Mouse (Mus musculus): ENCODE measurements at regions not wholly inside any gene's neighbourhood (a gene's known extent, or its start where the extent isn't known, plus 50 kb on each side); places are given as distances from the start of the nearest gene placed in this dataset.

DNA sequence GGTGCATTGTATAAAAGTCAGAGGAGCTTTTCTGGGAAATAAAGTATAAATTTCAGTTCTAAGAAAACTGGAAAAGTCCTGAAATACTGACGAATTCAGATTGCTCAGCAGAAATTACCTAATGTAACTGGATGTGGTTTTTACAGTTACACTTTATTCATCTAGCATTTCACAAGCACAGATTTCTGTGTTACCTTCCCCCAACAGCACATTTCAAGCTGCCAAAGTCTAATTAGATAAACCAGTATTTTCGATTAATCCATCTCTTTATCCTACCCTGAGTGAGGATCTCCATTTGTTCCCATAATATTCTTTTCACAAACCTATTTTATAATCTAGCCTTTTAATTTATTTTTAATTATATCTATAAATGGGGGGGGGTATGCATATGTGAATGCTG is 179.4 kb downstream of the Klf6 start:
- no peak for DNase-seq (ENCODE audit: low spot score in 2 of 2)
- intact Hi-C loops (cut with DNase I), result no loop called here

DNA sequence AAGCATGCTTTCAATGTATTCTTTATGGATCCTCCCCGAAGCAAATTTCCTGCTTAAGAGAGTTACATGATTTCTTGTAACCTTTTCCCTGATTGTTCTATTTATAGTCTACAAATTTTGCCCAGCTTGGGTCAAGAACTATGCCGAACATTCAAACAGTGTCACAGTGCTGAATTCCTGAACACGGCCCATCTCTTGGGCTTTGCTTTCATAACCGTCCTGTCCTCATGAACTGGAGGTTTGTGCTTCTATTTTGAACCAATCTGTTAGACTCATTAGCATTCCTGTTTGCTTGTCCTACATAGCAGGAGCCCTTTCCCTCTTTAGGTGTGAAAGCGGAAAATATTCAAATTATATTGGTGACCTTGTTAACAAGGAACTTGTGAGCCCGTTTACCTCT is 181.2 kb downstream of the Klf6 start:
- DNase-seq (ENCODE audit: low spot score in 2 of 2), result no peak
- intact Hi-C loops (cut with DNase I), result no loop called here

DNA sequence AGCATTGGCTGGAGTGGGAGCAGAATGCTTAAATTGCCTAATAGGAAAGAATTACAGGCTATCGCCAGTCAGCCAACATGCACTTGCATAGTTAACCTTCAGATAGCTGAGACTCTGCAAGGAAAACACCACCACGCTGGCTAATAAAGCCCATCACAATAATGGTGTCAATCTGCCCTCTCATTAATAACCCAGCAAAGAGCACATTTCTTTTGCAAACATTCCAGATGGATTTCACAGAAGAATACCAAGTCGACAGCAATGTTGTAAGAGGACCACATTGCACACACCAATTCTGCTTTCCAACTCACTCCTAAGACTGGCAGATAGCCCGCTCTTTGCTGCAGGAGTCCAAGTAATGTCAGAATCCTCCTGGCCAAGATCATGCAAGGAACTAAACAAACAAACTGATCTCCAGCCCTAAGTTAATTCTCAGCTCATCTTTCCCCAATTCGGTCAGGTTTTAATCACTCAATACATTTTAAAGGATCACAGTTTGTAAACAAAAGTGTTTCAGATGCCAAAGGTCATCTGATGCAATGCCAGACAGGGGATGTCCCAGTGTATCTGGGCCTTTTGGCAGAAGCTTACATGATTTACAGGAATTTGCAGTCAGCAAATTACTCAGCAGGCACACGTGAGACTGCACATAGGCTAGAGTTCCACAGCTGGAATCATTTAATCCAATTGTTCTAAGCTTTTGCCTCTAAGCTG is 198.4 kb downstream of the Klf6 start:
- DNase-seq (ENCODE audit: low spot score in 2 of 2), result no peak

DNA sequence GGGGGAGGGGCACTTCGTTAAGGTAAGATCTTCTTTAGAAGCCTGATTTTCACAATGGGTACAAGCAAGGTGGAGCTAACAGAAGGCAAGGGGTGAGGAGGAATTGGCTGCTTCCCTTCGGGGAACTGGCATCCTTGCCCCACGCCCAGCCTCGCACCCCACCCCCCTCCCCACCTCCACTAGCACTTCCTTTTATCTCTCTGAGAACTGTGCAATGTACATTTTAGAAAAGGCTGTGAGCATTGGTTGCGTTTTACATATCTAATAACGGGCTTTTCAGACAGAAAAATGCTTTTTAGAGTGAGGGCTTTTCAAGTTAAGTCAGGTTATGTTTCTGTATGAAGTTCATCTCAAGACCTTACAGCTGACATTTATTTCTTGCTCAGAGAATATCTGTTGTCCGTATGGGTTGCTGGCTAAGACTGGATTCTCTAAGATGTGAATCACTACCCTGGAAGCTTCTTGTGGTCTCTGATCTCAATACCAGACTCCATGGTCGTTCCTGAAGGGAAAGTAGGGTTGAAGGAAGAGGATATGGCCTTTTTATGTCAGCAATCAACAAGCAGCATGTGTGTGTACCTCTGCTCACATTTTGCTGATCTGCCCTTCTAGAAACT is 199.1 kb downstream of the Klf6 start:
- intact Hi-C loops (cut with DNase I), result no loop called here
- DNase-seq (ENCODE audit: low spot score in 2 of 2), result no peak

More for the DNA sequence above, 198.4 kb downstream of the Klf6 start:
- intact Hi-C loops (cut with DNase I), result no loop called here

DNA sequence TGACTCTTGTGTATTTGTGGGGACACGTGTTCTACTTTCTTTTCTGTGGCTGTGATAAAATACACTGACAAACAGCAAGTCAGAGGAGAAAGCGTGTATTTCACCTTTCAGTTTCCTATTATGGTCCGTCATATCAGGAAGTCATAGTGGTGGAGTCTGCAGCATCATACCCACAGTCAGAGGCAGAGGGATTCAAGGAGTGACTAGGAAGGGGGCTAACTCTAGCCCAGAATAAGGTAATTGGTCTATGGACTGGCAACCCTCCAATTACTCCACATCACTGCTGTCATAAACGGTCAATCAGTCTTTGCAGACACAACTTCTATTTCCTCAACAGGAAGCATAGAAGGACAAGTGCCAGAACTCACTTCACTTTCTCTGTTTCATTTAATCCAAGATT is 201.0 kb downstream of the Klf6 start:
- intact Hi-C loops (cut with DNase I), result no loop called here
- DNase-seq (ENCODE audit: low spot score in 2 of 2), result no peak

DNA sequence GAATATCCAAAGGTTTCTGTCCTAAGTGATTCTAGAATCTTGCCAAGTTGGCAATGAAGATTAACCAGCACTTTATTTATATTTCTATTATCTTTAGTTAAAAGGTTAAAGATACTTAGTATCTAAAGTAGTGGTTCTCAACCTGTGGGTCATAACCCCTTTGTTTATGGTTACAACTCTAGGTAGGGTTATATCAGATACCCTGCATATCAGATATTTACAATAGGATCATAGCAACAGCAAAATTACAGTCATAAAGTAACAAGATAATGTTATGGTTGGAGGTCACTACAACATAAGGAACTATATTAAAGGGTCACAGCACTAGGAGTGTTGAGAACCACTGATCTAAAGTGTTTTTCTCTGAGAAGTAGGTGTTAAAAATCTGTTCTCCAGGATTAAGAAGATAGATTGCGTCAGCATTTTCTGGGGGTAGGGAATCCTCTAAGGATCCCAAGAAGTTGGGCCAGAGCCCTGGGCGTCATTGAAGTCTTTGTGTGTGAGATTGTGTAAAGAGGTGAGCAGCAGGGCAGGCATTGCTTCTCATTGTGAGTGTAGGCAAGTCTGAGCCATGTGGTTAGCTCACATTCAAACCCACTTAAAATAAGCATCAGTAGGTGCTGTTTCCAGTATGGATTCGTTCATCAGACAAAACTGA is 201.6 kb downstream of the Klf6 start:
- no peak for DNase-seq (ENCODE audit: low spot score in 2 of 2)
- intact Hi-C loops (cut with DNase I), result no loop called here

DNA sequence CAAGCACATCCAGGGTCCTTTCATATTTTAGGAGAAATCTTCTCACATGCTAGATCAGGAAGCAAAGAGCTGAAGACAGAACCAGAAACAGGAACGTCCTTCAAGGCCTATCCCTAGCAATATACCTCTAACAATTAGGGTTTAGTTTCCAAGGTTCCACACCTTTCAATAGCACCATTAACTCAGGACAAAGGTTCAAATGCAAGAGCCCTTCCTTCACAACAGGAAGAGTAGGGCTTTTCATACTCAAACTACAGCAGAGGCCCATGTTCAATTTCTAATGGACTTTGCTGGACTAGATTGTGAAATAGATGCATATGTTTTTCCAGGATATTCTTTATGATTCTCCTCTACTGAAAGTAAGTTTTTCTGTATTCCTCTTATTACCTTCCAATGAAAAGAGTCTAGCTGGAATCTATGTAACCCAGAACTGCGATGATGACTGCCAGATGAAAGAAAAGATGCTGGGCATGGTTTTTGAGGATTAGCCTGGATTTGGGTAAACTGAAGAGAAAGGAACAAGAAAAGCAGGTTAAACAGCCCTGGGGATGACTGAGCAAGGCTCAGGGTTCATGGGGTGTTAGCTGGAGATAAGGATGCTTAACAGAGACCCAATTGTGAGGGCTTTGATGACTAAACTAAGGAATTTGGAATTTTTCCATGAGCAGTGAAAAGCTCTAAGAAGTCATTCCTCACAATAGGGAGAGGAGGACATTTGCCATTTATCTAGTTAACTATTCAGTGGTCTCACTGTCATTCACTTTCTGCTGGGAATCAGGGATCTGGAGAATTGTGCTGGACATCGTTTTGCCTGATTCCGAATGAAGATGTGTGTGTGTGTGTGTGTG is 215.9 kb downstream of the Klf6 start:
- intact Hi-C loops (cut with DNase I), result no loop called here
- DNase-seq (ENCODE audit: low spot score in 2 of 2), result no peak

DNA sequence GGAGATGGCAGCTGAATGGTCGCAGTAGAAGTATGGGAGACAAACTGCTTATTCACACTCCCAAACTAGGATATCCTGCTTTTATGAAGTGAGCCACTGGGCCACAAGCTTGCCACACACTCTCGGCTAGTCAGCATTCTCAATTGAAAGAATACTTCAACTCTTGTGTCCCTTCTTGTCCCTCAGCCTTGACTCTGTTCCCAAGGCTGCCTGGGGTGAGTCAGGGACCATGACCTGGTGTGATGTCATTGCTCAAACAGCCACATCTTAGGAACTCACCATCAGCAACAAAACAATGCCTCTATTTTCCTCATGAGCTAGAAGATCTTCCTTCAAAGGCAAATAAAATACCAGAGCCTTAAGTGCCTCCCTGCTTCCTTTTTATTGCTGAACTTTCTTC is 224.6 kb downstream of the Klf6 start:
- DNase-seq (ENCODE audit: low spot score in 2 of 2), result no peak
- intact Hi-C loops (cut with DNase I), result no loop called here

GRCm38 (mm10) chr13:6109018-6109657 is 247.9 kb downstream of the Klf6 start:
- intact Hi-C loops (cut with DNase I), result no loop called here
- no peak for DNase-seq (ENCODE audit: low spot score in 2 of 2)

DNA sequence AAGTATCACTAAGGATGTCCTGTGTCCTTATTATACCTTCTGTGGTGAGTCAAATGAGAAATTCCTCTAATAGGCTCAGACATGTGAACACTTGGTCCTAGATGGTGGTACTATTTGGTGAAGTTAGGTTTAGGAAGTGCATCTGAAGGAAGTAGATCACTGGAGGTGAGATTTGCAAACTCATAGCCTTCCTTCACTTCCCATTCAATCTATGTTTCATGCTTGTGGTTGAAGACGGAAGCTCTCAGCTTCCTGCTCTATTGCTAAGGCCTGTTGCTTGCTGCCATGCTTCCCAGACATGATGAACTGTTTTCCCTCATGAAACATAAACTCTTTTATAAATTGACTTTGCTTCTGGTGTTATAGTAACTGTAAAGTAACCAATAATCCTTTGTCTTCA is 258.4 kb downstream of the Klf6 start:
- intact Hi-C loops (cut with DNase I), result no loop called here
- no peak for DNase-seq (ENCODE audit: low spot score in 2 of 2)

DNA sequence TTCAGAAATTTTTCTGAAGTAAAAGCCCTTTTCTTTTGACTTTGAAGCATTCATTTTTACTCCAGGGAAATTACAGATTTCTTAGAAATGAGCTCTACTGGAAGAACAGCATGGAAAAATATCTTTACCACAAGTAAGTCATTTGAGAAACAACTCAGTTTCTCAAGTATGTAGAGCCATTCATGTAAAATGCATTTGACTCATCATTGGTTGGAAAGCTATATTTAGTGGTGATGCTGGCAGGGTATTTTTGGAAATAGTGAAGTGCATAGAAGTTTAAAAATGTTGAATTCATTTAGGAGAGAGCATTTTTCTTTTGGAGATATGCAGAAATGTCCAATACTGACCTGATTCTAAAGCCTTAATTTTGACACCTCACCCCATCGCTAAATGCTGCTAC is 266.0 kb downstream of the Klf6 start:
- intact Hi-C loops (cut with DNase I), result no loop called here
- DNase-seq (ENCODE audit: low spot score in 2 of 2), result peak; percentile 13 to 47

- DNase-seq (ENCODE audit: low spot score in 2 of 2), result no peak
- intact Hi-C loops (cut with DNase I), result no loop called here
Observed at GRCm38 (mm10) chr13:6128903-6129302, 267.6 kb downstream of the Klf6 start.

DNA sequence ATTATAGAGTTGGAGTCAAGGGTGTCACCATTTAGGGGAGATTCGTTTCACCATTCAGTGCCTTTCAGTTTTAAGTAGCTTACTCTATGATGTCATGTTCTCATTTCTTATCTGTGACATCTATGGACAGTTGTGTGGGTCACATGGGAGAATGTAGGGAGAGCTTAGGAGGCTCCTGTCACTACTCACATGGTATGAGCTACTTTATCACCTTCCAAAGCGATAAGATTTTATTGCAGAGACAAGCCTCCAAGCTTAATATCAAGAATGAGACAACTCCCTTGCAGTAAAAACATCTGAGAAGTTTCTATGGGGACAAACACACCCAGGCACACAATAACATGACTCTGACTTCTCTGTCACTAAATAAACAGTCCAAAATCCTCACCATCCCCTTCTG is 270.1 kb downstream of the Klf6 start:
- no peak for DNase-seq (ENCODE audit: low spot score in 2 of 2)
- intact Hi-C loops (cut with DNase I), result no loop called here

GRCm38 (mm10) chr13:6137170-6137569 is 275.9 kb downstream of the Klf6 start:
- DNase-seq (ENCODE audit: low spot score in 2 of 2), result no peak
- intact Hi-C loops (cut with DNase I), result no loop called here

DNA sequence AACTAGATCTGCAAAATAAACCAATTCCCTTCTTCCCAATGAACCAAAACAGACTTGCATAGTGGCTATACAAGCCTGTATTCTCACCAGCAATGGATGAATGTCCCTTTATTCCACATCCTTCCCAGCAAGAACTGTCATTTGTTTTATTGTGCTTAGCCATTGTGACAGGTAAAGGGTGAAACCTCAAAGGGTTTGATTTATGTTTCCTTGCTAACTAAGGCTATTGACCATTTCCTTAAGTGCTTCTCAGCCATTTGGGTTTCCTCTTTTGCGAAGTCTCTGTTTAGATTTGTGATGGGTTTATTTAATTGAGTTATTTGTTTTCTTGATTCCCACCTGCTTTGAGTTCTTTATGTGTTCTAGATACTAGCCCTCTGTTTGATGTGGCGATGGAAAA is 281.5 kb downstream of the Klf6 start:
- DNase-seq (ENCODE audit: low spot score in 2 of 2), result no peak
- intact Hi-C loops (cut with DNase I), result no loop called here

DNA sequence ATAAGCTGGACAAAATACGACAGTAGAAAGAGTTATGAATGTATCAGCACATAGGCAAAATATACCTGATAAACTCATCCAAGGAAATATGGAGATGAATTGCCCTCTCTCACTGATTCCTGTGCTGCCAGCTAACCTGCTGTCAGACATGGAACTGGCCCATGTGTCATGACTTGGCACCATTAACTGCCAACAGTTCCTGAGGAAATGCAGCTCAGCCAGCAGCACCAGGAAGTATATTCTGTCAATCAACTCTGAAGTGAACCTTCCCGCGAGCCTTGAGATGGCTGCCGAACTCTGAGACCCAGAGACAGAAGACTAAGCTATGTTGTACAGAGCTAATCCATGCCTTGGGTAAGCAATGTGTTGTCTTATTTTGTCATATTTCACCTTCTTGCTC is 292.4 kb downstream of the Klf6 start:
- intact Hi-C loops (cut with DNase I), result no loop called here
- no peak for DNase-seq (ENCODE audit: low spot score in 2 of 2)

GRCm38 (mm10) chr13:6156191-6156590 is 294.9 kb downstream of the Klf6 start:
- intact Hi-C loops (cut with DNase I), result no loop called here
- no peak for DNase-seq (ENCODE audit: low spot score in 2 of 2)

DNA sequence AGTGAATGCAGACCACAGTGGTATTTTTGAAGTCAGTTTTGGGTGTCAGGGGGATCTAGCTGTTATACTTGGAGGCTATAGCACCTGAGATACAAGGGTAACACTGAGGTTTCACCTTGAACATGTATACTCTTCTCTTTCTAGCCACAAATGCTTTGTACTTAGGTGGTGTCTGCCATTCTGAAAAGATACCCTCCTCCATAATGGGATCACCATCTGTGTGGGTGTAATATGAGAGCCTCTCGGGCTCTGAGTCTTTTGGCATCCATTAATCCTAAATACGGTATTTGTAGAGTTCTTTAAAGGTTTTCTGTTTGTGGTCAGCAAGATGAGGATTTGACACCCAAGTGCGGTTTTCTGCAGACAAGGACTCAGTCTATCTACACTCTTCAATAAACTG is 295.7 kb downstream of the Klf6 start:
- intact Hi-C loops (cut with DNase I), result no loop called here
- no peak for DNase-seq (ENCODE audit: low spot score in 2 of 2)

GRCm38 (mm10) chr13:6157946-6158345 is 296.7 kb downstream of the Klf6 start:
- no peak for DNase-seq (ENCODE audit: low spot score in 2 of 2)
- intact Hi-C loops (cut with DNase I), result no loop called here

GRCm38 (mm10) chr13:6159412-6159811 is 298.1 kb downstream of the Klf6 start:
- intact Hi-C loops (cut with DNase I), result no loop called here
- DNase-seq (ENCODE audit: low spot score in 2 of 2), result no peak
